Mouse (Mus musculus) olfactory bulb, adult 2 months (tissue): ENCODE data around the gene Gm21854. TPM values are rescaled to one million over a fixed set of nuclear protein-coding genes. Genes with fewer than 3 reads are reported as not detected.
"Not testable (repeated sequence)": the region's sequence is repeated elsewhere in the genome, so short reads cannot be mapped to it uniquely, and the experiment has no call there.

ENCODE experiments used
- H3K27ac ChIP-seq: fragments of 200-500 bp; 2 replicates; pipeline ENCODE4 v1.5.1; 2012; ENCODE audit warnings: low read depth, low read length; ENCODE audit not compliant: insufficient read depth
- H3K4me1 ChIP-seq: fragments of 200-500 bp; 2 replicates; pipeline ENCODE4 v1.6.1; 2012; ENCODE audit warnings: low read length; ENCODE audit not compliant: control insufficient read depth, insufficient read depth
- H3K4me3 ChIP-seq: fragments of 200-500 bp; 2 replicates; pipeline ENCODE4 v1.5.1; 2012; ENCODE audit warnings: mild to moderate bottlenecking, low read depth, low read length, moderate library complexity; ENCODE audit not compliant: insufficient read depth
- polyA plus RNA-seq: library from polyadenylated mRNA; stranded (reverse); fragments of >200 nt; gene quantifications from 2 replicates; pipeline ENCODE4 v1.2.4, GENCODE M21; 2012; ENCODE audit warnings: low replicate concordance; ENCODE audit not compliant: missing spikeins, insufficient read depth, insufficient read length

Gm21854 gene
- not detected in 2 replicates for polyA plus RNA-seq

DNA sequence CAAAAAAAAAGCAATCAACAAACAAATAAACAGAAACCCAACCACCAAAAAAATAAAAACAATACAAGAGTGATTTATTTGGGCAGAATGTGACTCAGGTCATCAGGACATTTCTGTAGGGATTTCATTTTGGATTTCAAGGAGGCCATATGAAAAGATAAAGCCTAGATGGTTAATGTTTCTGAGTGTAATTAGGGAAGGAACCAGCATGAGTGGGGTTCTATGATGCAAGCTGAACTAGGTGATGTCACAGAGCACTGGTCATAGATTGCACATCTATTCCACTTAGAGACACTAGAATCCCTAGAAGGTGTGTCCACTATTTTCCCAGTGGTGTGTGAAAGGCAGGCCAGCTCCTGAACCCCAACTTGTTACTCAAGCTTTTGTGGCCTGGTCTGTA is at the start of gene Gm21854:
Gene Gm21854 (plus strand): TSS at position 301 of the 400 bp plus-strand sequence.
- H3K4me3 ChIP-seq = not testable (repeated sequence)

More for the DNA sequence above, at the start of gene Gm21854:
- H3K4me1 ChIP-seq, H3K27ac ChIP-seq: not testable (repeated sequence)

Other genes starting within 250 kb of the Gm21854 start
- not detected in 2 replicates for gene Gm20914, start 69.0 kb downstream of the Gm21854 start, polyA plus RNA-seq
- gene Gm28171, start 136.4 kb downstream of the Gm21854 start, polyA plus RNA-seq = not detected in 2 replicates